Mouse (Mus musculus): Measurements from ENCODE around the gene AC161166.1.
"Not testable (repeated sequence)": the region's sequence is repeated elsewhere in the genome, so short reads cannot be mapped to it uniquely, and the experiment has no call there.

AC161166.1 gene

DNA sequence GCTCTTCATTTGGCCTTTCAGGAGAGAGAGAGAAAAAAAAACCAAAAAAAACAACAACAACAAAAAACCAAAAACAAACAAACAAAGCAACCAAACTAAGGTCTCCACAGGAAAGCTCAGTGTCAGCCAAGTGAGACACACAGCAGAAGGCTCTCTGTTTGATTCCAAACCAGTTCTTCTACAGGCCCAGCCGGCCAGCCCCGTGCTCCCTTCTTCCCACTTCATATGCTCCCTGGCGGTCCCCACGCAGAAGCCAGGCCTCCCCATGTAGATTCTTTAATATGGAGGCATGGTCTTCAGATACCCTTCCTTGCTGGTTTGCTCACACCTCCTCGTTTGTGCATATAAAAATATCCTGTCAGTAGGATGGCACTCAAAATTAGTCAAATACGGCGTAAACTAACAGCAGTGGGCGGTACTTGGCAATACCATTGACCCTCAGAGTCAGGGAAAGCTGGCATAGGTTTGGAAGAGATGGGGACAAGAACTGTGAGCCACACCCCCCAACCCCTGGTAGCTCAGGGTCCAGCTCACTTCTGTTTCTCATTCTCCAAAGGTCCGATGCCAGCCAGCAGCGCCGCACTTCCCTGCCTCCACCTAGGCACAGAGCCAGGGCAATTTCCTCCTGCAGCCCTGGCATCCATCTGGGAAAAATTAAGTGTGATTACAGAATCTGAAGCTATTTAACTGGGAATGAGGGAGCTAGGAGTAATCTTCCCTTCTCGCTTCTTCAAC lies 13.6 kb upstream of the AC161166.1 start:
- DNase-seq (ENCODE audit: low read depth), result no peak

DNA sequence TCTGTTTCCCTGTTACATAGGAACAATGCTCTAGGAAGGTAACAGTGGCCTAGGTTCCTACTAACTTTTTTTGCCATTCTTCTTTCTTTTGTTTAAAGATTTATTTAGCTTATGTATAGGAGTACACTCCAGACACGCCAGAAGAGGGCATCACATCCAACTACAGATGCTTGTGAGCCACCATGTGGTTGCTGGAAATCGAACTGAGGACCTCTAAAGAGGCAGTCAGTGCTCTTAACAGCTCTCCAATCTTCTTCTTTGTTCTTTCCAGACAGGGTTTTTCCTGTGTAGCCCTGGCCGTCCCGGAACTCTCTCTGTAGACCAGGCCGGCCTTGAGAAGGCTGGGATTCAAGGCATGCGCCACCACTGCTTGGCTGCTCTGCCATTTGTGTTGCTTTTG lies 12.7 kb upstream of the AC161166.1 start:
- no peak for DNase-seq (ENCODE audit: low read depth)

DNA sequence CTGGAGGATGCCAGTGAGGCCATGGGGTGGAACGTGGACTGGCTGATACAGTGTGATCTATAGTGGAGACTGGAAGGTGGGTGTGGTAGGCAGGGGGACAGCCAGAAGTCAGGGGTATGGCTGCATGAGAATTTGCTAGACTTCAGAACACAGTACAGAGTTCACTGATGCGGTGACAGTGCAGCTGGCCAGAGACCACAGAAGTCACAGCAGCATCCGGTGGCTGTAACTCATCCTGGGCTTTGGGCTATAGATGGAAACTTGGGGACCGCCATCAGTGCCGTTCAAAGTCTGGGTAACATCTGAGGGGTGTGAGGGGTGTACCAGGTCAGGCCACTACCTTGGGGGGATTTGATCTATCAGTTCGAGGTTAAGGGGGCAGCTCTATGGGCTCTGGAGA lies 11.5 kb upstream of the AC161166.1 start:
- DNase-seq (ENCODE audit: low read depth), result no peak

DNA sequence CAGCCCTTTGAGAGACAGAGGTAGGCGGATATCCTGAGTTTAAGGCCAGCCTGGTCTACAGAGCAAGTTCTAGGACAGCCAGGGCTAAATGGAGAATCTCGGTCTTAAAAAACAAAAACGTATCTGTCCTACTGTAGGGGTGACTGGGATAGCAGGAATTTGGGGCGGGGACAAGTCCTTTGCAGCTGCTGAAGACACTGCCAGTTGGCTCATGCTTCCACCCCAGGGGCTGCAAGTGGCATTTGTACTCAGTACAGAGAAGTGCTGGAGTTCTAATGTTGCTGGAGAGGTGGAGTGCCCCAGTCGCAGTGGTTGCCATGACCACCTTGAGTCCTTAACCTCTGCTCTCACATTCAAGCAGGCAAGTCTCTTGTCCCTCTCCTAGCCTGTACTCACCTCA lies 10.6 kb upstream of the AC161166.1 start:
- DNase-seq (ENCODE audit: low read depth), result no peak

DNA sequence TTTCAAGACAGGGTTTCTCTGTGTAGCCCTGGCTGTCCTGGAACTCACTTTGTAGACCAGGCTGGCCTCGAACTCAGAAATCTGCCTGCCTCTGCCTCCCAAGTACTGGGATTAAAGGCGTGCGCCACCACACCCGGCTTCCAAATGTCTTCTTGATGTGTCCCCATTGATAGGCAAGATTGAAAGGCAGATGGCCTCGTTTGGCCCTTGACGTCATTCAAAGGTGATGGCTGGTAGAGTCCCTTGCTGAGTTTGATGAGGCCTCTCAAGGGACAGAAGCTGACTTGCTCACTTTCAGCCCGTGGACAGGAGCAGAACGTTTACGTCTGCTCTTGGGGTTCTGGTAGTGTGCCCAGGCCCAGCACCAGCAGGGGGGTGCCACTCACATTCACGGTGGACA lies 7.8 kb upstream of the AC161166.1 start:
- DNase-seq (ENCODE audit: low read depth), result not testable (repeated sequence)

DNA sequence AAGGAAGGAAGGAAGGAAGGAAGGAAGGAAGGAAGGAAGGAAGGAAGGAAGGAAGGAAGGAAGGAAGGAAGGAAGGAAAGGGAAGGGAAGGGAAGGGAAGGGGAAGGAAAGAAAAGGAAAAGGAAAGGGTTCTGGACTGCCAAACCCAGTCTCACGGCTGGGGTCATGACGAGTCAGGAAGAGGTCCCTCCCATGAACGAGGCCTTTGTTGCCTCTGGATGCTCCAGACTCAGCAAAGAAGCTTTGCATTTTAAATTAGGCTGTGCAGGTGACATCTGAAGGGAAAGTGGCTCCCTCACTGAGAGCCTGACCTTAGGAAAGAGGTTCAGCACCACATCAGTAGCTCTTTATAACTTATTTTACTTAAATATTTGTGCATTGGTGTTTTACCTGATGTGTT lies 6.9 kb upstream of the AC161166.1 start:
- DNase-seq (ENCODE audit: low read depth), result no peak

DNA sequence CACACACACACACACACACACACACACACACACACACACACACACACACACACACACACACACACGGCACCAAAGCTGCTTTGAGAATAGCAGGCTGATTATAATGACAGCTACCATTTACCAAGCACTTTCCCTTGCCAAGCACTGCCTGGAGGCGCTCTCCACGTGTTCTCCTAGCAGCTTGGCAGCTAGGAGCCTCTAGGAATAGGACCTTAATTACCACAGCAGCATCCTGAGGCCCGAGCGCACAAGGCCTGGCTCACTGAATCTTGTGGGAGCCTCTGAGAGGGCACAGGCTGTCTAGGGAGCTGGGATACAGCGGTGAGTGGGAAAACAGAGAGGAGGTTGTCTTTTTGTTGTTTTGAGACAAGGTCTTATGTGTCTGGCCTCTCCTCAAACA lies 5.4 kb upstream of the AC161166.1 start:
- DNase-seq (ENCODE audit: low read depth), result no peak

DNA sequence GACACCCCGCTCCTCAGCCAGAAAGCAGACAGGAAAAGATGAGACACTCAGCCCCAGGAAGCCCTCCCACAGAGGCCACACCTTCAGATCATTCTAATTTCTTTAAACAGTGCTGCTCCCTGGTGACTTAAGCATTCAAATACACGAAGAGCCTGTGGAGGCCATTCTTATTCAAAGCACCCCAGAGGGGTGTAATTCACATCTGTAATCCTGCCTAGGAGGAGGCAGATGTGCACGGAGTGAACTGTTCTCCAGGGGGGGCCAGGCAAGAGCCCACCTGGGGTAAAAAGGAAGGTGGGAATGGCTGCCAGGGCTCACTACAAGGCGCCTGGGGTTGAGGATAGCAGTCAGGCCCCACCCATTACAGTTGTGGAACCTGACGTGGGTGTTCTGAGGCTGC lies 4.8 kb upstream of the AC161166.1 start:
- DNase-seq (ENCODE audit: low read depth), result no peak

DNA sequence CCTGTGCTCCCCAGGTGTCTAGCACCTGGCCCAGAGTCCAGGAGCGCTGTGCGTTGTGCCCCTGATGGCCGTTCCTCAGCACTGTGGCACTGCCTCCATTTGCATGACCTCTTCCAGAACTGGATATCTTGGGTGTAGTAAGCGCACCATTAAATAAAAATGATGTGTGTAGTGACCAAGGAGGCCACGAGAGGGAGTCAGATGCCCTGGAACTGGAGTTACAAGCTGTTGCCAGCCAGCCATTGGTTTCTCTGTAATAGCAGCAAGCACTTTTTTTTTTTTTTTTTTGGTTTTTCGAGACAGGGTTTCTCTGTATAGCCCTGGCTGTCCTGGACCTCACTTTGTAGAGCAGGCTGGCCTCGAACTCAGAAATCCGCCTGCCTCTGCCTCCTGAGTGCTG lies 4.1 kb upstream of the AC161166.1 start:
- not testable (repeated sequence) for DNase-seq (ENCODE audit: low read depth)

DNA sequence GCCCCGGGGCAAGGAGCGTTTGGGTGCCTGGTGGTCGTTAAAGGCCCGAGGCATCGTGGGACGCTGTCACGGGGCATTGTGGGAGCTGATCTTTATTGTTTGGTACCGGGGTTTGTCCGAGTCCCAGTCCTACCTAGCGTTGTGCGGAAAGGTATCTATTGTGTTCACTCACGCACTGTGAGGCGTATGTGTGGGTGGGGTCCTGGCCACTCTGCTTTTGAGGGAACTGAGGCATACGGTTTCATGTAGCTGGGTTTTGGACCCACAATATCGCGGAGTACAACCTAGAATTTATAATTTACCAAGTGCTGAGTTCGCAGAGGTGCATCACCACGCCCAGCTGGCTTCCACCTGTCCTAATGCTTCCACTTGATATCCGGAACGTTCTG lies 4.5 kb downstream of the AC161166.1 start:
- DNase-seq (ENCODE audit: low read depth), result no peak

DNA sequence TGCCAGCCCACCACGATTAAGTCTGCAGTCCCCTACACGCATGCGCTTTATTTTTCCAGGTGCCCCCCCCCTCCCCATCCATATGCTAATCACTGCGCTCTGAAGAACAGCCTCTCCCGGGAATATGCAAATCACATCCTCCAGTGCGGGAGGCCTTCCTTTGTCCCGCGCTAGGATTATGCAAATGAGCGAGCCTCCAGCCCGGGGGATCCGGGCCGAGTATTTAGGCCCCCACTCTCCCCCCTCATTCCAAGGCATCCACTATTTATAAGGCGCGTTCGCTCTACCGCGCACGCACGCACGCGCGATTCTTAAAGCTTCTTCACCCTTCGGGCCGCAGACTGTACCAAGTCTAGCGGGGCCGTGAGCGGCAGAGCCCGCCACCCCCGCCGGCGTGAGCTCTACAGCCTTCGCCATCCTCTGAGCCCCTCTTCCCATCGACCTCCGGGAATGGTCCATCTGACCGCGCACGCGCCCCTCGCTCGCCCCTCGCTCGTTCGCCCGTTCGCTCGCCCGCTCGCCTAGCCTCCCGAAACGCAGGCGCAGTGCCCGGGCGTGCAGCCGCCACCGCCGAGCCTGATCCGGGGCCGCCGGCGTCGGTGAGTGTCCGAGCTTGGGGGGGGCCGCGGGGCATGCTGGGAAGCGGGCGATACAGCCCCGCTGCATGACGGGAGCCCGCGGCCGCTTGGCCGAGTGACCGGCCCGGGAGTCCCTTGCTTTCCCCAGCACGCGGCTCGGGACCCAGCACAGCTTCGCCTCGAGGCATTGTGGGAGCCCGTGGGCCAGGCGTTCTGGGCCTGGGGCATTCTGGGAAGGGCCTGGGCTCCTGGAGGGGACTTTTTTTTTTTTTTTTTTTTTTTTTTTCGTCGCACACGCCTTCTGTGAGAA lies 5.2 kb downstream of the AC161166.1 start, which contains the start of gene Zfp428:
TSS of gene Zfp428 (plus strand) at position 169 of the 888 bp plus-strand sequence.
- DNase-seq (ENCODE audit: low read depth), result peak; percentile 38

DNA sequence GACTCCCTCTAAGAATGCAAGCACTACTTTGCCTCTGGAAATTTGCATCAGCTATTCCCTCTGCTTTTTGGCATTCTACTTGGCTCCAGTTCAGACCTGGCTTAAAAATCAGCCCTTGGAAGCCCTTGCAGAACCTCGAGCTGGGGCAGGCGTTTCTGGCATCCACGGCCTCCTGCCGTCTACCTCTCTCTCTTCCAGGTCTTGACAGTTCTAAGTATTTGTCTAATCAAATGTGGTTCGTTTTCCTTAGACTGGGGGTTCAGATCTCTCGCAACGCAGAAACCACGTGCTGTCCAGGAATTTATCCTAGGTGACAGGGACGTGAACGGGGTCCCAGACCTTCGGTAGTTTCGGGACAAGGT lies 5.8 kb downstream of the AC161166.1 start:
- DNase-seq (ENCODE audit: low read depth), result no peak

DNA sequence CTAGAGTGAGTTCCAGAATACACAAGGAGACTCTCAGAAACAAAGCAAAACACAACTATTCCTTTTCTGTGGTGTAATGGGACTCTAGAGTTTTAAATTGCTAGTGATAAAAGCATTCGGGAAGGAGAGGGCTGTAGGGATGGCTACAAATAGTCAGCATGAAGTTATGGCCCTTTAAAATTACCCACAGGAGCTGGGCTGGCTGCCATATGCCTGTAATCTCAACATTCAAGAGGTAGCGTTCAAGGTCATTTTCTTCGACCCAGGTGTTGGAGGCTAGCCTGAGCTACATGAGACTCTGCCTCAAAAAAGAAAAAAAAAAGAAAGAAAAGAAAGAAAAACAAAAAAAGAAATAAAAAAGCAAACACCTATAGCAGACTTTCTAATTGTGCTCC lies 6.2 kb downstream of the AC161166.1 start:
- DNase-seq (ENCODE audit: low read depth), result no peak

DNA sequence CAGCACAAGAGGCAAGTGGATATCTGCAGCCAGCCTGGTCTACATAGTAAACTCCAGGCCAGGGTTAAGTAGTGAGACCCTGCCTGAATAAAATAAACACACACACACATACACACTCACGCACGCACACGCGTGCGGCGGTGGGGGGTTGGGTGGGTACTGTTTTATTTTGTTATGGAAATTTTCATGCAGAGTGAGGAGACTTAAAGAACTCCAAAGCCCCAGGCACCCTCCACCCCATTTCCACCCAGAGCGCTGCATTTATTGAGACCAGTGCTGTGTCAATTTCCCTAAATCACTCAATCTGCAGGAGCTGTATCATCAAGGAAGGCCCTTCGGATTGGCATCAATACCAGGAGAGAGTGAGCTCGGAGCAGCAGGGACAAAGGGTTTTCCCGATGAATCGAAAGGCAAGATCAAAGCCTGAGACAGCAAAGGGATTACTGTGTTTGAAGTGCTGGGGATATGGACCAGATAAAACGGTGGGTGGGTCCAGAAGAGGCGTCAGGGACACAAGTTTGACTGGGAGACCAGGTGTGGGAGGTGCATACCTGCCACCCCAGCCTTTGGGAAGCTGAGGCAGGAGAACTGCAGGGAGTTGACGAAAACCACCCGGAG lies 6.7 kb downstream of the AC161166.1 start:
- DNase-seq (ENCODE audit: low read depth), result no peak

DNA sequence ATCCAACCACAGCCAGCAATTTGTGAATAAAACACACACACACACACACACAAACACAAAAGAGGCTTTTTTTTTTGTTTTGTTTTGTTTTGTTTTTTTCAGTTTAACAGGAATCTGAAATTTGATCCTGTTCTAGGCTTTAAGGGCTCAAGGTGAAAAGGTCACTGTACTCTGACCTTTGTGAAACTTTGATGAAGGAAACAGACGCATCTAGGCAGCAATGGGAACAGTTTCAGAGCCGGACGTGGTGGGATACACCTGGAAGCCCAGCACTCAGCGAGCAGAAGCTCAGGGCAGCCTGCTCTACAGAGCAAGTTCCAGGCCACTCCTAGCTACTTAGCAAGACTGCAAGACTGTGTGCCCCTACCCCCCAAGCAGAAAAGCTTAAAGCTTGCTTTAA lies 7.4 kb downstream of the AC161166.1 start:
- no peak for DNase-seq (ENCODE audit: low read depth)

DNA sequence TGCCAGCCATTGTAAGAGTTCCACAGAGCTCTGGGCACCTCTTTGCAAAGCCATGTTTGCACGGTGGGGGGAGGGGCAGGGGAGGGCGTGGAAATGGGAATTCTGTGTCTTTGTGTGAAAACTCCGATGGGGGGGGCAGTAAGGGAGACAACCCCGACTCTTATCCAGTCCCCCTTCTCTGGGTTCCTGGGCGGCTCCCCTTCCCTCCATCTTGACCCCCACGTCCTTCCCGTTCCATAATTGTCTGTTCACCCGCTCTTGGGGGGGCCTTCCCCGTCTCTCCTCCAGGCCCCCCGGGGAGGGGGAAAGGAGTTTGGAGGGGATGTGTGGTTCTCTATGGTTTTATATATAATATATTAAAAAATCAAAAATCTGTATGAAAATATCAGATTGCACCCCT lies 8.3 kb downstream of the AC161166.1 start:
- DNase-seq (ENCODE audit: low read depth), result no peak

DNA sequence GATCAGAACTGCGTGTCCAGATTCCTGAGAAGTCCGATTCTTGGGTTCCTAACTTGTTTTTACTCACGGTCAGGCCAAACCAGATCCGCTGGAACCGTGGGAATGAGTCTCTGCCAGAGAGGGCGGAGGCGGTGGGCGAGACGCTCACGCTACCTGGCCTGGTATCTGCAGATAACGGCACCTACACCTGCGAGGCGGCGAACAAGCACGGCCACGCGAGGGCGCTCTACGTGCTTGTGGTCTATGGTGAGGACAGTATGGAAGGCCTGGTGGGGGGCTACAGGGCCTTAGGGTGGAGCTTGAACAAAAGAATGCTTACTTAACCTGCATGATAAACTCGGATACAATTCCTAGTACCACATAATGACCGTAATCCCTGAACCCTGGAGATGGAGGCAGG lies 10.8 kb downstream of the AC161166.1 start:
- no peak for DNase-seq (ENCODE audit: low read depth)

DNA sequence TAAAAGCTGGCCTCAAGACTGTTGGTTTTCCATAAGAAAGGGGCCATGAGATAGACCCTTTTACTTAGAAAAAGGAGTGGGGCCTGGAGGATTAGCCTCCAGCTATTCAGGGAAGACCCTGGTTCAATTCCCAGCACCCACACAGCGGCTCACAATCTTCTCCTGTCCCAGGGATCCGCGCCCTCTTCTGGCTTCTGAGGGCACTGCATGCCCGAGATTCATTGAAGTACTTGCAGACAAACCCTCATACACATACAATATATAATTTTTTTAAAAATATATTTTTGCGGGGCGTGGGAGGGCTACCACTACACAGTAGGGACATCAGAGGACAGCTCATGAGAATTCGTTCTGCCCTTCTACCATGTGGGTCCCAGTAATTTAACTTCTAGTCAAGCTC lies 11.3 kb downstream of the AC161166.1 start:
- DNase-seq (ENCODE audit: low read depth), result peak; percentile 58

DNA sequence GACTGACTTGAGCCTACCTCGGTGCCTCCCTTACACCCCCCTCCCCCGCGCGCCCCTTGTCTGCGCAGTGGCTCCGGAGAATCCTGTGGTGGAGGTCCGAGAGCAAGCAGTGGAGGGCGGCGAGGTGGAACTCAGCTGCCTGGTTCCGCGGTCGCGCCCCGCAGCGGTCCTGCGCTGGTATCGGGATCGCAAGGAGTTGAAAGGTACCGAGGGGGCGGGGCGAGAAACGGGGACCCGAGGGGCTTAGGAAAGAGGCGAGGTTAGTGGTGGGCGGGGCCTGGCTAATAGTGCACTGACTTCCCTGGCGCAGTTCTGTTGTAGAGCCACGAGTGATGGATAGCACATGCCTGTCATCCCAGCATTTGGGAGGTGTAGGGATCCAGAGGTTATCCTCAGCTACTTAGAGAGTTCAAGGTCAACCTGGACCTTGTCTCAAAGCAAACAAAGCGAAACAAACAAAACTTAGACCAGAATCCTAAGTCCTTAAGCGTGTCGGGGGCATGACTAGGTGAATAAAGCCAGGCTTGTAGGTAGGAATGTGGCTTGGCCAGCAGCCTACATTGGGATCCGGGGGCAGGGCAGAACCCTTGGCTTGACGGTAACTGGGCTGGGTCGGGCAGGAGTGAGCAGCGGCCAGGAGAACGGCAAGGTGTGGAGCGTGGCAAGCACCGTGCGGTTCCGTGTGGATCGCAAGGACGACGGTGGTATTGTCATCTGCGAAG lies 12.2 kb downstream of the AC161166.1 start:
- DNase-seq (ENCODE audit: low read depth), result no peak

DNA sequence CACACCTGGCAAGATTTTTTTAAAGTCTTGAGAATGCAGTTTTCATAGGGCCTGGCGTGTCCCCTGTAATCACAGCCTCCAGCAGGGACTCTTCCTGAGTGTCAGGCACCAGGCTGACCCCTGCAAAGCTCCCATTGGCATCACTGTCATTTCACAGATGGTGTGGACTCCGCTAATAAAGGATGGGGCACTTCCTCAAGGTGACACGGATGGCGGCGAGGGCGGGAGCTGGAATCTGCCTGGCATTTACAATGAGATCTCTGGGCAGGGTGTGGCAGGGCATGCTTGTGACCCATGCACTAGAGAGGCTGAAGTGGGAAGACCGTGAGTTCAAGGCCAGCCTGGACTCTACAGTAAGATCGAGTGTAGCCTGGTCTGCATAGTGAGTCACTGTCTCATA lies 24.0 kb downstream of the AC161166.1 start:
- no peak for DNase-seq (ENCODE audit: low read depth)

DNA sequence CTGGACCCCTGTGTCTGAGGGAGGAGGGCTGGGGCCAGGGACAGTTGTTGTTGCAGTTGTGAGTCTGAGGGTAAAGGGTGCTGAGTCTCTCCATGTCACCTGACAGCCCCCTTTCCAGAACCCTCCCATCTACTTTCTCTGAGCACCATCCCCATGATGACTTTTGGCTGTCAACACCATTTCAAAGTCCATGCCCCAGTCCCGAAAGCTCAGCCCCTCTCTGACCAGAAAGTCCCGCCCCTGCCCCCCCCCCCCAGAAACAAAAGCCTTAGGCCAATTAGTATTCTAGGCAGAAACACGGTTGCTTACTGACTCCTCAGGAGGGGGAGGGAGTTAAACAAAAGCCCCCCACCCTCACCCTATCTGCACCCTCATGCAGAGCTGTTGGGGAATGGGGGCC lies 24.9 kb downstream of the AC161166.1 start:
- no peak for DNase-seq (ENCODE audit: low read depth)

DNA sequence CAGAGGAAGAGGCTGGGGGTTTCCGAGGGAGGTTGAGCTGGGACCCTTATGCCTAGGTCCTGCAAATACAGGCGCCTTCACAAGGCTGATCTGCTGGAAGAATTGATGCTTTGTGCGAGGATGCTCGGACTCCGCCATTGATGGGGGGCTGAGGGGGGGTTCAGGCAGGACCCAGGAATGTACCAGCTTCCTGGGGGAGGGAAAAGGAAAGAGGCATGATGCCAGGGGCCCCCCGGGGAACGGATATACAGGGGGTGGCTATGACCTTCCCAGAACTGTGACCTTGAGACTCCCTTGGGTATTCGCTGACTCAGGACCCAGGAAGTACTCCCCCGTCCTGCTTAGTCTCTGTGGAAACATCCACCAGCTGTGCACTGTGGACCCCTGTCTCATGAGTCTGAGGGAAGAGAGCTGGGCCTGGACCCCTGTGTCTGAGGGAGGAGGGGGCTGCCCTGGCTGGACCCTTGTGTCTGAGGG lies 25.6 kb downstream of the AC161166.1 start:
- DNase-seq (ENCODE audit: low read depth), result no peak

Measured in c-Kit-positive CD71-negative TER-119-negative erythroid progenitor cells, embryonic 14.5 days (primary cell).